Mouse (Mus musculus) hindlimb bud, embryonic 11.5 days (tissue): Measurements from ENCODE around the gene Hapln4.

Experiments
- DNase-seq: peaks from one replicate; pipeline ENCODE4 v3.0.0-alpha.2; 2012; ENCODE audit warnings: low read depth, low spot score; ENCODE audit errors: extremely low spot score

The Hapln4 gene

DNA sequence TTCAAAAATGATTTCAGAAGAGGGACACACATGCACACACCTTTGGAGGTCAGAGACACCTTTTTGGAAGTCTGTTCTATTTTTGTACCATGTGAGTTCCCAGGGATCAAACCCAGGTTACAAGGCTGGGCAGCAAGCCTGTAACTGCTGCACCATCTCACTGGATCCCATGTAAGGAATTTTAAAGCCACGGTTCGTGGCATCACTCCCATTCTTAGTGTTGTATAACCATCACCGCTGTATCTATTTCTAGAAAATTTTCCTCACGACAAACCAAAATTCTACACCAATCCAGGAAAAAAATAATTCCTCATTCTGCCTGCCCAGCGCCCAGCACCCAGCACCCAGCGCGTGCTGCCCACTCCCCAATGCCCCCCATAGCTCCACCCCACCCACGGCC, 16.0 kb downstream of the Hapln4 start:
- no peak for DNase-seq

GRCm38 (mm10) chr8:70100241-70100640, 17.0 kb downstream of the Hapln4 start:
- DNase-seq: no peak

DNA sequence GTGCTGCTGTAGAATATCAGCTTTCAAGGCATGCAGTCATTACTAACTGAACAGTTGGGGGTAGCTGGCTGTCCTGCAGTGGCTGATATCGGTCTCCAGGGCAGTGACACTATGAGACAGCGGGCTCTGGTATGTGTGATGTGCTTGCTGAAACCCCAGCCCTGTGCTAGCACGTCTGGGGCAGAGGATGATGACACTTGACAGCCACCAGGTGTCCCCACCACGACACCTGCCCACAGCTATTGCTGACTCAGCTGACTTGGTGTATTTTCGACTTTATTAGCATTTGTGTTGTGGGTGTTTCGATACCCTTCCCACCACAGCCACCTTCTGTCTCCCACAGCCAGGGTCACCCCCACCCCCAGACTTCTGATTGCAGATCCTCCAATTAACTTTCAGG, 21.2 kb downstream of the Hapln4 start:
- no peak for DNase-seq

GRCm38 (mm10) chr8:70104922-70105321, 21.7 kb downstream of the Hapln4 start:
- no peak for DNase-seq

DNA sequence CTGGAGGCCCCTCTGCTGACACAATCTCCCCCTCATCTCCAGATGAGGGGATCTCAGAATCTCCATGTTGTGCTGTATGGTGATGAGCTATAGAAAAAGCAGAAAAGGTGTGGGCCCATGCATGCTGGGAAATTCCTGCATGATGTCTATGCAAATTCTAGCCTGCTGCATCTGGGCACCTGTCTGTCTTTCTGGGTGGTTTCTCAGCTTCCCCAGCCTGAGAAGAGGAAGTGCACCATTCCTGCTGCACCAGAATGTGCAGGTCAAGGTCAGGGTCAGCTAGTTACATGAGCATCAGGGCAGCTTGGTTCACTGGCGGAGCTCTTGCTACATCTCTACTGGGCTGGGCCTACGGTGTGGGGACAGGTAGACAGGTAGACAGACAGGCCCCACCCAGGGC, 27.2 kb downstream of the Hapln4 start:
- no peak for DNase-seq

DNA sequence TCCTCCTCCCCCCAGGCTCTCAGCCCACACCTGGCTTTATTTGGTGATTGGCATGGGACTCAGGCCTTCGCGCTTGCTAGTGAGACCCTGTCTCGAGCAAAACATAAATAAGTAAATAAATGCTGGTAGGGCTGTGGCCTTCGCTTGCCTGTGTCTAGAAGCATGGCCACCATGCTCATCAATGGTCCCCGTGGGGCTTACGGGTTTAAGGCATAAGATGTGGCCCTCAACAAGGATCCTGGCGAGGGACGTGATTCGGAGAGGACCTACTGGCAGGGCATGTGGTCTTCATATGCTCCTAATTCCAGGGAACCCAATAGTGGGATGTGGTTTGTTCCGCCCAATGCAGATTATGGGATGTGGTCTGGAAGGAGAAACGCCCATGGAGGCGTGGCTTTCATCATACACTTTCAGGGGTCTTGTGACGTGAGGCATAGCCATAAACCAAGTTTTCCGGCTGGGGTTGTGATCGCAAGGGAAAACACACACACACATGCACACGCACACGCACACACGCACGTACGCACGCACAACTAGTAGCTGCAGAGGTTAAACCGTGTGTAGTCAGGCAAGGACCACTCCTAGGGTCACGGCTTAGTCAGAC, 28.0 kb downstream of the Hapln4 start:
- DNase-seq: no peak

DNA sequence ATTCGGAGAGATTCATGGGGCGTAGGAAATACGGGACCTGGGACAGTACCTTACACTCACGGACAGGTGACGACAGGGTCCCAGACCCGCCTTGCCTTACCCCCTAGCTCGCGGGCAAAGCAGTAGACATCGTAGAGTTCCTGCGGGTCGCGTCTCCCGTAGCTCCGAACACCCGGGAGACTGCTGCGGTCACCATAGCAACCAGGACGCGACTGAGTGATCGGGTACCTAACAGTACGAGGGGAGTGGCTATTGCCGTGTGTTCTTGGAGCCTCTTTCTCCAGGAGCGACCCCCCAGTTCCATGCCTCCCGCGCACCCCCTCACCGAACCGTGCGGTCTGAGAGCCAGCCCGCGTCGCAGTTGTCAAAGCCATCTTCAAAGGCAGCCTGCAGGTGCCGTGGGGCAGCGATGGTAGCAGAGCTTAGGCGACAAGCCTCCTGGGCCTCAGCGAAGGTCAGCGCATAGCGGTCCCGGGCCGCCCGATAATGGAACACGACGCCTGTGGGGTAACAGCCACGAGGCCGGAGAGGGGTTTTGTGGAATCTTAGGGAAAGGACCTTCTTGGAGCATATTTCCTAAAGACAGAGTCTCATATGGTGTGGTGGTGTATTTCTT, 29.3 kb downstream of the Hapln4 start:
- no peak for DNase-seq

DNA sequence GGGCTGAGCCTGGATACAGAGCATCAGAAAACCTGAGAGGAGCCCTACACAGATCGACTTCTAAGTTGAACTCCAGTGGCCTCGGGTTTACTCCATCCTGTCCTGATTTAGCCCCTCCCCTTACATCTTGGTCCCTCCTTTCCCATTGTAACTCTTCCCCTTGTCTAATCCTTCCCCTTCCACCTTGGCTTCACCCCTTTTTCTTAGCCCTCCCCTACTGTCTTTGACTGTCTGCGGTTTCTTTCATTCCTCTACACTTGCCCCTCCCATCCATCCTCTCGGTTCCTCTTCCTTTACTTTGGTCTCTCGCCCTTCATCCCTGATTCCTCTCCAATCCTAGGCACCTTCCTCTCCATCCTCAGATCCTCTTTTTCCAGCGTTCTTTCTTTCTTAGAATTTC, 31.2 kb downstream of the Hapln4 start:
- DNase-seq: no peak

DNA sequence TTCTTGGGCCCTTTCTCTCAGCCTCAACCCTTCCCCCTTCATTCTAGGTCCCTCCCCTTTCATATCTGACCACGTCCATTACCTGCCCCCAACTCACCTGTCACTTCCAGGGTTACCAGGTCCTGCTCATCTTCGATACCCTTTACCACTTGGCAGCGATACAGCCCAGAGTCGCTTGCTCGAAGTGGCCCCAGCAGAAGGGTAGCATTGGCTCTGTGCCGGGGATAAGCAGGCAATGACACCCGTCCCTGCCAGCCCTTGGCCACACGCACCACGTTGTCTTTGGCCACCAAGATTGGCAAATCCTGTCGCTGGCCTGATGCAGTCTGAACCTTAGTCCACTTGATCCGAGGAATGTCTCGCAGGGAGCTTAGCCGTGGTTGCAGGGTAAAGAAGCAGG, 31.6 kb downstream of the Hapln4 start:
- no peak for DNase-seq

GRCm38 (mm10) chr8:70117611-70118010, 34.4 kb downstream of the Hapln4 start:
- DNase-seq: no peak

- DNase-seq: no peak
Observed at GRCm38 (mm10) chr8:70118726-70119700, 35.8 kb downstream of the Hapln4 start.

DNA sequence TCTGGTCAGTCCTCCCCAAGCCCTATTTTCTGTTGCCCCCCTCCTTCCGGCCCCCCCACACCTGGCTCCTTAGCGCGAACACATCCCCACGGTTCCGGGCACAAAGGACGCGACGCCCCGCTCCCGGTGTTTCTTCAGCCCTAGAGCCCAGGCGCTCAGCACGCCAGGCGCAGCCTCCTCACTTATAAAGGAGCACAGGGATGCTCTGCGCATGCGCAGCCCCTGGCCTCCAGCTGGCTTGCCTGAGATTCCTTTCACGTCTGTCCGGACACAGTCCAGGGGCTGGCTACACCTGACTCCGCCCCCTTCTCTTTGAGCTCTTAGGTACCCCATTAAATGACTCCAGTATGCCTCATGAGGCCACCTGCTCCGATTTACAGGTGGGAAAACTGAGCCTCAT, 37.4 kb downstream of the Hapln4 start, which contains the start of gene Ncan:
TSS of gene Ncan (minus strand) at position 207 of the 400 bp plus-strand sequence.
- DNase-seq: peak; percentile 56

DNA sequence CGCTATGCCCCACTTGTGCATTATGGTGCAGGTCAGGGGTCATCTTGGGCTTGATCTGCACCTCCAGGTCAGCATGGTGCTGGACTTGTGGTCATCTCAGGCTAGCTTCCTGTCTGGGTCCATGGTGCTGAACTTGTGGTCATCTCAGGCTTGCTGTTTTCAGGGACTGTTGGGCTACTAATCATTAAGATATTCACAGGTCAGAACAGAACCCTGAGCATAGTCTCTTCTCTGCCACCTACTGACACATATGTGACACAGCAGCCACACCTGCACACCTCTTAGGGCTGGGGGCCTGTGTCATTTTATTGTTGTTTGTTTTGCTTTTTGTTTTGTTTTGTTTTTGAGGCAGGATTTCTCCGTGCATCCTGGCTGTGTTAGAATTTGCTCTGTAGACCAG, 39.6 kb downstream of the Hapln4 start:
- no peak for DNase-seq

GRCm38 (mm10) chr8:70124992-70125391, 41.7 kb downstream of the Hapln4 start:
- DNase-seq: no peak

DNA sequence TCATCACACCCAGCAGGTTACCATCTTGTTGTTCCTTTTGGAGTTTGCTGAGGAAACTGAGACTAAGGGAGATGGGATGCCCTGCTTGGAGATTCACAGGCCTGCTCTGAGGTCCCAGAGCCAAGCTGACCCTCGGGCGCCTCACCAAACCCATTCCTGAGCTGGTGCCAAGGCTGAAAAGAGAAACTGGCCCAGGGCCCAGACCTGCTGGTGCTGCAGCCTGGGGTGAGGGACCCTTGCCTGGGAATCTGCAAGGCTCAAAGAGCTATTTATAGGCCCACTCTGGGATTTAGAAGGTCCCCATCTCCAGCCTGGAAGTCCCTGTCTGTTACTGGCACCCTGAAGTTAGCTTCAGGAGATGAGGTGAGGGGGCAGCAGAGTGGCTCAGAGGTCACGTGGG, 45.2 kb downstream of the Hapln4 start:
- no peak for DNase-seq

- DNase-seq: no peak
Observed at GRCm38 (mm10) chr8:70129309-70129952, 46.2 kb downstream of the Hapln4 start.

GRCm38 (mm10) chr8:70130066-70130465, 46.8 kb downstream of the Hapln4 start:
- DNase-seq: no peak

DNA sequence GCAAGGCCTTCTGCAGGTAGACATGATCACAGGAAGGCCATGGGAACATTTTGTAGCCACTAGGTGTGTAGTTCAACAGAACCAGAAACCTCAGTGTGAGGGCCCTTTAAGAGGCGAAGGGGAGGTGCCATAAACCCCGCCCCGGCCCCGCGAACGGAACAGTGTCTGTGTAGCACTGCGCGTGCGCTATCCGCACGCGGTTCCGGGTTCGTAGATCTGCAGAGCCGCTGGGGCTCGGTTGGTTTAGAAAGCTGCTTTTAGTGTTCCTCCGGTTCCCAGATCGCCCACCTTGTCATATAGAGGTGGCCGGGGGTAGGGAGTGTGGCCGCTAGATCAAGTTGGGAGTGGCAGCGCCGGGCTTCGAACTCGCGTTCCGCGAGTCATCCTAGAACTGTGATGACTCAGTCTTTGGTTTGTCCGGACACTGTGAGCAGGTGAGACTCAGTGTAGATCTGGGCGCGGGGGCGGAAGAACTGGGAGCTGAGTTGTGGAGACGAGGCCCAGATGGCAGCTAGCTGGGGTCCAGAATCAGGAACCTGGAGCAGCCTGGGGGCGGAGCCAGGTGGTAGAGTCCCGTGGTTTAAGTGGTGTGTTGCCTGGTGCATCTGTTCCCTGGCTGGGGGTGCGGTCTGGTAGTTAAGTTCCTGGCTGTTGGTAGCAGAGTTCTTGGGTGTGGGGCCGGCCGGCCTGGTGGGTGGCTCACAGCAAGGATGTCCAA, 48.1 kb downstream of the Hapln4 start, which contains the start of gene Nr2c2ap:
TSS of gene Nr2c2ap (plus strand) at position 168 of the 718 bp plus-strand sequence.
- DNase-seq: peak; percentile 86

GRCm38 (mm10) chr8:70134086-70134485, 50.8 kb downstream of the Hapln4 start:
- DNase-seq: no peak

GRCm38 (mm10) chr8:70134931-70135330, 51.7 kb downstream of the Hapln4 start:
- no peak for DNase-seq

GRCm38 (mm10) chr8:70136591-70136990, 53.3 kb downstream of the Hapln4 start:
- DNase-seq: no peak
